Mouse (Mus musculus) liver, embryonic 14.5 days (tissue): Measurements from ENCODE around the gene Zfp511.

ENCODE experiments used
- CTCF ChIP-seq: IDR thresholded peaks from 2 replicates; pipeline ENCODE4 v1.5.1; 2016; ENCODE audit warnings: antibody characterized with exemption, low read depth, control low read depth
- EP300 ChIP-seq: IDR thresholded peaks from 2 replicates; pipeline ENCODE4 v1.6.1; 2016; ENCODE audit warnings: antibody characterized with exemption, low read depth

DNA sequence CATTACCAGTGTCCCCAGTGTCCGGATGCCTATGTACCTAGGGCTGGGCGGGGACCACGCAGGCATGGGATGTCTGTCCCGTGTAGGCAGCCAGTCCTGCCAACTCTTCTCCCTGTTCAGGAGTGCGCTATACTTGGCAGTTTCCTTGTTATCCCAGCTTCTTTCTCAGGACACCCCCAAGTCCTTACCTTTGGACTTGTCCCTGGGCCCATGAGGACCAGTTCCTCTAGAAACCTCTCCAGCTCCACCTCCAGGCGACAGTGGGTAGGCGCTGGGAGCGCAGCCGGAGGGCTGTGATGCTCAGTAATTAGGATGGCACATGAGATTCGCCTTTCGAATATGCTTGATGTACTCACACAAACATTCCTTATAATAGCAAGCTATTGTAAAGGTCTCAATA is 26.1 kb downstream of the Zfp511 start:
- TF ChIP-seq CTCF: peak; percentile 33; the same call in 1 of the 2 replicates
- no peak for TF ChIP-seq EP300
